Mouse (Mus musculus) layer of hippocampus, adult 2 months (tissue): ENCODE measurements at regions not wholly inside any gene's neighbourhood (a gene's known extent, or its start where the extent isn't known, plus 50 kb on each side); places are given as distances from the start of the nearest gene placed in this dataset.

ENCODE experiments used
- DNase-seq, 2 experiments: peaks; one replicate each; pipeline ENCODE4 v3.0.0; 2022; ENCODE audit warnings: low spot score in 2 of 2
- H3K27ac ChIP-seq: fragments of 200-600 bp; 2 replicates; pipeline ENCODE4 v1.8.1; 2022
- H3K4me3 ChIP-seq: fragments of 200-600 bp; 2 replicates; pipeline ENCODE4 v1.8.1; 2022; ENCODE audit warnings: mild to moderate bottlenecking
- CTCF ChIP-seq: fragments of 200-600 bp; conservative IDR thresholded peaks from 2 replicates; pipeline ENCODE4 v1.8.1; 2022; ENCODE audit warnings: antibody characterized with exemption, mild to moderate bottlenecking, moderate library complexity

- no peak overlapping the region for H3K27ac ChIP-seq
- no peak for DNase-seq
- no peak overlapping the region for H3K4me3 ChIP-seq
- TF ChIP-seq CTCF: no peak
These were observed 400.4 kb upstream of the Sphkap start for GRCm38 (mm10) chr1:83808432-83808831.

- TF ChIP-seq CTCF: no peak
- Histone ChIP-seq H3K27ac (no peak overlapping the region), H3K4me3 (no peak overlapping the region)
- no peak for DNase-seq
These were observed 395.5 kb upstream of the Sphkap start for GRCm38 (mm10) chr1:83803345-83804041.

- no peak for TF ChIP-seq CTCF
- no peak overlapping the region for H3K4me3 ChIP-seq
- no peak for DNase-seq
- no peak overlapping the region for H3K27ac ChIP-seq
These were observed 393.8 kb upstream of the Sphkap start for GRCm38 (mm10) chr1:83801759-83802158.

- H3K4me3 ChIP-seq: no peak overlapping the region
- no peak for DNase-seq
- H3K27ac ChIP-seq: peak overlapping the region; percentile 21; the same call in 1 of the 2 replicates
- no peak for TF ChIP-seq CTCF
These were observed 389.2 kb upstream of the Sphkap start for GRCm38 (mm10) chr1:83796961-83797891.

DNA sequence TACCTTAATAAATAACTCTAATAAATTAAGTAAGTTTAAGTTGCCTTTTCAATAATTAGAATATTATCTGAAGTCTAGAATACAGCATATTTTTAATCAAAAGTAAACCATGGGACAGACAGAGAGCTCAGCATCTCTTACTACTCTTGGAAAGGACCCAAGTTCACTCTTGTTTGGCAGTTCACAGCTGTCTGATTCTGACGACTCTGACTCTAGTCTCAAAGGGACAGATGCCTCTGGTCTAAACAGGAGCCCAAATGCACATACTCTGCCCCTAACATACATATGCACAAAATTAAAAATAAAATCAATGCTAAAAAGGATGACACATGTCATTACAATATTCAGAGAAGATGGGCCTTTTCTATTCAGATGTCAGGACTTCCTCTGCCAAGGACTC lies 369.2 kb upstream of the Sphkap start:
- no peak overlapping the region for H3K27ac ChIP-seq
- TF ChIP-seq CTCF: no peak

GRCm38 (mm10) chr1:83771160-83771559 lies 363.2 kb upstream of the Sphkap start:
- Histone ChIP-seq H3K4me3 (no peak overlapping the region), H3K27ac (no peak overlapping the region)
- DNase-seq: no peak
- no peak for TF ChIP-seq CTCF

More for the DNA sequence above, 369.2 kb upstream of the Sphkap start:
- no peak overlapping the region for H3K4me3 ChIP-seq
- no peak for DNase-seq

DNA sequence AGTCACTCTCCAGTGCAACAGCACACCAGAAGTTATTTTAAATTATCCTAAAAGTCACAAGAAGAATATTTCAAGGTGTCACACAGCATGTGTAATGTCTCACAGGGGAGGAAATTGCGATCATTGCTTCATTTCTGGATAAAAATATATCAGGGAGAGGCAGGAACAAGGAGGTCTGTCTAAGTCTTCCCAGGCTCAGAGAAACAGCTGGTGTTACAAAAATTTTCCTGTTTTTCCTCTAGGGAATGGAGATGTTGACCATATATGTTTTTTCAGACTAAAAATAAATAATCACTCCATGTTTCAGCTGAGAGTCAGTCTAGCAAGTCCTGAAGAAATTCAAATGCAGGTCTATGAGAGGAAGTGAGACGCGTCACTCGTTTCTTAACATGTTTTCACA lies 353.5 kb upstream of the Sphkap start:
- DNase-seq: no peak
- no peak overlapping the region for H3K4me3 ChIP-seq
- no peak overlapping the region for H3K27ac ChIP-seq
- TF ChIP-seq CTCF: no peak

DNA sequence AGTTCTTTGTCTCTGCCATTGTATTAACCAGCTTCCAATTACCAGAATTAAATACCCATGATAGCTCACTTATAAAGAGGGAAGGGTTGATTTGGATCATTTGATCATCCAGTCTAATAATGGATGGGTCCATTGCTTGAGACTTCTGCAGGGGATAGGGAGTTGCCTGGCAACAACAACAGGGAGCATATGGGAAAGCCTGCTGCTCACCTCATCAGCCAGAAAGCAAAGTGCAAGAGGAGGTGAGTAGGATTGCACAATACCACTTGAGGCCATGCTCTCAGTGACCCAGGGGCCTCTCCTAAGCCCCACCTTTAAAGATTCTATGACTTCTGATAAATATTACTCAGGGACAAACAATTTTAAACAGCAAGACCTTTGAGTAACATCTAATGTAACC lies 348.9 kb upstream of the Sphkap start:
- no peak for DNase-seq
- TF ChIP-seq CTCF: no peak
- no peak overlapping the region for H3K4me3 ChIP-seq
- no peak overlapping the region for H3K27ac ChIP-seq

GRCm38 (mm10) chr1:83755336-83755735 lies 347.3 kb upstream of the Sphkap start:
- no peak overlapping the region for H3K27ac ChIP-seq
- DNase-seq: no peak
- no peak overlapping the region for H3K4me3 ChIP-seq
- TF ChIP-seq CTCF: no peak

DNA sequence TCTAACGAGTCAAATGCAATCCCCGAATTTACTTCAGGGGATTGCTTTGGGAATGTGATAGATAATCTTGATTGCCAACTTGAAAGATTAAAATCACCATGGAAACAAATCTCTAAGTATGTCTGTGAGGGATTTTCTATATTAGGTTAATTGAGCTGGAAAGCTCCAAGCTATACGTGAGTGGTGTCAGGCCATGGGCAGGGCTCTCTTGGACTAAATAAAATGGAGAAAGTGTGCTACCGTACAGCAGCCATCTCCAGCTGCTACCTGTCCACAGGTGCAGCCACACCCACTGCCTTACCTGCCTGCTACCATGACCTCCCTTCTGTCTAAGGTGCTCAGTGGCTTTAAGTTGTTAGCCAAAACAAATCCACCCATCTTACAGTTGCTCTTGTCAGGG lies 345.0 kb upstream of the Sphkap start:
- H3K4me3 ChIP-seq: no peak overlapping the region
- no peak for TF ChIP-seq CTCF
- no peak for DNase-seq
- no peak overlapping the region for H3K27ac ChIP-seq

DNA sequence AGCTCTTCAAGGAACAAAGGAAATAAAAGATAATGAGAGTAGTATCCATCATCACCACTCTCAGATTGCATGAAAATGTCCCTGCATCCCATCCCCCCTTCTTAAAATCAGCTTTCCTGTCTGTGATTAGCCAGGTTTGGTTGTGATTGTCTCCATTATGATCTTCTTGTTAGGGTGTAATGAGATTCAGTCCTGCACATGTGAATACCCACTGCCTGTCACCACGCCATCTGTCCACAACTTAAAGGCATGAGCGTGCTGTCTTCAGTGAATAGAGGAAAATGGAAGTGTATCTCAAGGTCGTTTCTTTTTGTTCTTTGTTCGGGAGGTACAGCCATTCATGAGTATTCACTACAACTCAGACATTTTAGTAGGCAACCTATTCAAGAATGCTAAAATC lies 341.0 kb upstream of the Sphkap start:
- Histone ChIP-seq H3K27ac (no peak overlapping the region), H3K4me3 (no peak overlapping the region)
- TF ChIP-seq CTCF: no peak
- no peak for DNase-seq

GRCm38 (mm10) chr1:83748061-83748460 lies 340.1 kb upstream of the Sphkap start:
- no peak overlapping the region for H3K4me3 ChIP-seq
- no peak for DNase-seq
- no peak for TF ChIP-seq CTCF
- no peak overlapping the region for H3K27ac ChIP-seq

GRCm38 (mm10) chr1:83747412-83747811 lies 339.4 kb upstream of the Sphkap start:
- no peak overlapping the region for H3K27ac ChIP-seq
- DNase-seq: no peak
- no peak for TF ChIP-seq CTCF
- H3K4me3 ChIP-seq: no peak overlapping the region
